8 mouse cellular contexts compared by ENCODE assay signal in genomic region chr4:87362201-87362600, GRCm38 (mm10).
DNase-seq lines count a peak whose midpoint lies in the region; ATAC-seq lines count a peak whose summit lies in the region.

No protein-coding gene starts in this region.

- H3K4me3 ChIP-seq in kidney, embryonic 15.5 days (replicated peaks): no peak overlapping the region

- intact Hi-C loops in left cerebral cortex, postnatal 4 days (cut with DNase I): no loop called here

- DNase-seq in kidney, adult 8-10 months: no peak
- DNase-seq in cerebellum, adult 8-10 months: peak; percentile 8
- peak; percentile 22 to 35 for DNase-seq in frontal cortex, postnatal 25 days (ENCODE audit: low spot score in 2 of 2)
- DNase-seq in left cerebral cortex, postnatal 4 days: peak; percentile 69
- DNase-seq in right cerebral cortex, postnatal 25 days: peak; percentile 59
- DNase-seq in lung, postnatal 4 days: no peak
- DNase-seq in urinary bladder, postnatal 10 days (ENCODE audit: low spot score): no peak

- no peak overlapping the region for H3K4me2 ChIP-seq in kidney, embryonic 15.5 days

- no peak overlapping the region for H3K27ac ChIP-seq in kidney, embryonic 15.5 days

- H3K4me1 ChIP-seq in kidney, embryonic 15.5 days: 0 out of 2 replicates have a peak, but pooled peaks cover 3% of the 10 kb centered on the region

- H3K9me3 ChIP-seq in kidney, embryonic 15.5 days (replicated peaks): no peaks in the 10 kb centered on the region

- 17% methylated on average over 6 of the region's 6 CpGs for WGBS in kidney, embryonic 15.5 days

- no peaks in the 10 kb centered on the region for H3K36me3 ChIP-seq in kidney, embryonic 15.5 days

- ATAC-seq in kidney, embryonic 15.5 days (replicated peaks; ENCODE audit: low FRiP score): peak; percentile 64

- H3K9ac ChIP-seq in kidney, embryonic 15.5 days: no peak overlapping the region

- H3K27me3 ChIP-seq in kidney, embryonic 15.5 days: no peaks in the 10 kb centered on the region

Comparison
In these comparisons a context has a peak if more than half of its experiments do, and no peak if none do; other contexts are left out.
1. DNase-seq: peak in cerebellum, adult 8-10 months (single experiment), frontal cortex, postnatal 25 days (2 of 2), left cerebral cortex, postnatal 4 days (single experiment) and right cerebral cortex, postnatal 25 days (single experiment); none in kidney, adult 8-10 months (0 of 2), lung, postnatal 4 days (0 of 2) and urinary bladder, postnatal 10 days (single experiment).